Mouse (Mus musculus) left cerebral cortex, postnatal 36 days (tissue): Measurements from ENCODE around the gene Sfn. TPM values are rescaled to one million over a fixed set of nuclear protein-coding genes. Genes with fewer than 3 reads are reported as not detected.

ENCODE experiments used
- microRNA-seq: library from miRNA; unstranded; fragments of <30 nt; microRNA quantifications from one replicate; pipeline ENCODE4 v1.2.0, GENCODE M21; 2022
- total RNA-seq, 2 experiments: library from RNA; stranded (reverse); gene quantifications; 2 replicates each; pipeline ENCODE4 v1.2.3; 2021

Gene Sfn
- total RNA-seq, 2 experiments from 2014 or later = 1.9 to 2.5 TPM

Small RNAs within 50 kb of the gene (microRNA-seq; reads per million reads assigned to microRNA genes)
- not detected for gene Gm23158

Other genes with a start within 250 kb of the Sfn start
- 10 to 100 TPM; 58.6 to 59.8 TPM for gene Wdtc1, start 248.7 kb downstream of the Sfn start, total RNA-seq
- gene Slc9a1, start 232.5 kb downstream of the Sfn start, total RNA-seq = 10 to 100 TPM; 48.8 to 56.9 TPM
- not detected for gene Tent5b, start 122.0 kb downstream of the Sfn start, total RNA-seq
- gene Trnp1, start 103.6 kb downstream of the Sfn start, total RNA-seq = 100 to 1,000 TPM; 168 to 210 TPM
- not detected for gene Kdf1, start 83.2 kb downstream of the Sfn start, total RNA-seq
- 100 to 1,000 TPM; 139 to 143 TPM for gene Nudc, start 56.2 kb downstream of the Sfn start, total RNA-seq
- not detected for gene Nr0b2, start 48.8 kb downstream of the Sfn start, total RNA-seq
- 10 to 100 TPM in 1 of 2 experiments, 1 to 10 TPM in 1; 9.2 to 10.3 TPM for gene Gpatch3, start 27.4 kb downstream of the Sfn start, total RNA-seq
- gene Gpn2, start 17.8 kb downstream of the Sfn start, total RNA-seq = 10 to 100 TPM in 1 of 2 experiments, 1 to 10 TPM in 1; 9.5 to 10.7 TPM
- 10 to 100 TPM; 37.6 to 40.6 TPM for gene Zdhhc18, start 48.0 kb upstream of the Sfn start, total RNA-seq
- gene Pigv, start 70.5 kb upstream of the Sfn start, total RNA-seq = 1 to 10 TPM; 8.3 to 9.6 TPM
- gene Arid1a, start 154.6 kb upstream of the Sfn start, total RNA-seq = 10 to 100 TPM; 76.5 to 96.1 TPM